Comparison of ENCODE assay signal across 17 mouse cellular contexts in the genomic region with DNA sequence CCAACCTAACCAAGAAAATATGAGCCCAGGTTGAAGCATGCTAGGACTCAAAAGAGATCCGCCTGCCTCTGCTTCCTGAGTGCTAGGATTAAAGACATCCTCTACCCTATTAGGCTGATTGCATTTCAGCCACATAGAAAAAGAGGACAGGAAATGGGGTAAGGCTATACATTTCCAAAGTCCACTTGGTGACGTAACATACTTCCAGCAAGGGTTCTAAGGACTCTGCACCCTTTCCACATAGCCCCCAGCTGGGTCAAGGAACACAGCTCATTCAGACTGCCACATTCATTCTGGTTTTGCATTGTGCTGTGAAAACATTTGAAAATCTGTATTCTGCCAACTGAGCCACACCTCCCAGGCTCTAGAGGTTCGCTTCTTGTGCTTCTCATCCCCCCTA.
"Had no signal": no experiment of that assay in that cellular context is flagged by ENCODE, and none has a peak within 500 bp of the region (broad histone marks: within the 10 kb centered on the region; RNA-seq: fewer than 3 reads in every experiment).

No protein-coding gene starts in this region.

- DNase-seq: gastrocnemius, adult 2 months; gastrocnemius, postnatal 14 days; gastrocnemius, postnatal 36 days; heart, adult 2 months; heart, postnatal 14 days; heart, postnatal 4 days; kidney, adult 2 months; kidney, adult 9 months; kidney, postnatal 14 days; kidney, postnatal 36 days; layer of hippocampus, adult 9-11 months; layer of hippocampus, postnatal 36 days; left cerebral cortex, postnatal 4 days had no signal

- ATAC-seq: hindbrain, embryonic 16.5 days; inflammation-experienced regulatory T-cells, adult 6 months; intestine, embryonic 16.5 days; liver, embryonic 12.5 days had no signal
